Mouse (Mus musculus) limb, embryonic 15.5 days (tissue): ENCODE measurements at regions not wholly inside any gene's neighbourhood (a gene's known extent, or its start where the extent isn't known, plus 50 kb on each side); places are given as distances from the start of the nearest gene placed in this dataset.
A peak's percentile ranks its signal among the peaks of the same experiment; 100 is the strongest.

Source experiments
- ATAC-seq: fragments of 200-750 bp; cut with Nextera tagmentation; 2 replicates; pipeline ENCODE4 v1.8.0; 2017; ENCODE audit warnings: low read depth, moderate TSS enrichment; ENCODE audit not compliant: insufficient number of reproducible peaks, low FRiP score, low TSS enrichment
- H3K27ac ChIP-seq: fragments of 300-500 bp; sonication (generic); 2 replicates; pipeline ENCODE4 v1.5.1; 2015; ENCODE audit warnings: moderate library complexity, mild to moderate bottlenecking, inconsistent platforms
- H3K27me3 ChIP-seq: fragments of 300-500 bp; sonication (generic); 2 replicates; pipeline ENCODE4 v1.6.1; 2015; ENCODE audit warnings: inconsistent platforms
- H3K36me3 ChIP-seq: fragments of 300-500 bp; sonication (generic); 2 replicates; pipeline ENCODE4 v1.6.1; 2015; ENCODE audit warnings: inconsistent platforms
- H3K4me1 ChIP-seq: fragments of 300-500 bp; sonication (generic); 2 replicates; pipeline ENCODE4 v1.6.1; 2015; ENCODE audit warnings: inconsistent platforms
- H3K4me2 ChIP-seq: fragments of 300-500 bp; sonication (generic); 2 replicates; pipeline ENCODE4 v1.6.1; 2015; ENCODE audit warnings: mild to moderate bottlenecking, inconsistent platforms
- H3K4me3 ChIP-seq: fragments of 300-500 bp; sonication (generic); 2 replicates; pipeline ENCODE4 v1.5.1; 2015; ENCODE audit warnings: mild to moderate bottlenecking, inconsistent platforms
- H3K9ac ChIP-seq: fragments of 300-500 bp; sonication (generic); 2 replicates; pipeline ENCODE4 v1.6.1; 2015; ENCODE audit warnings: inconsistent platforms
- H3K9me3 ChIP-seq: fragments of 300-500 bp; sonication (generic); 2 replicates; pipeline ENCODE4 v1.6.1; 2016; ENCODE audit warnings: inconsistent platforms
- WGBS: fragments of 180-500 bp; shearing (Covaris S2); methylation state at CpG from one replicate; pipeline ENCODE4 v1.1.7; 2015; 5-methylcytosine and 5-hydroxymethylcytosine counted together

DNA sequence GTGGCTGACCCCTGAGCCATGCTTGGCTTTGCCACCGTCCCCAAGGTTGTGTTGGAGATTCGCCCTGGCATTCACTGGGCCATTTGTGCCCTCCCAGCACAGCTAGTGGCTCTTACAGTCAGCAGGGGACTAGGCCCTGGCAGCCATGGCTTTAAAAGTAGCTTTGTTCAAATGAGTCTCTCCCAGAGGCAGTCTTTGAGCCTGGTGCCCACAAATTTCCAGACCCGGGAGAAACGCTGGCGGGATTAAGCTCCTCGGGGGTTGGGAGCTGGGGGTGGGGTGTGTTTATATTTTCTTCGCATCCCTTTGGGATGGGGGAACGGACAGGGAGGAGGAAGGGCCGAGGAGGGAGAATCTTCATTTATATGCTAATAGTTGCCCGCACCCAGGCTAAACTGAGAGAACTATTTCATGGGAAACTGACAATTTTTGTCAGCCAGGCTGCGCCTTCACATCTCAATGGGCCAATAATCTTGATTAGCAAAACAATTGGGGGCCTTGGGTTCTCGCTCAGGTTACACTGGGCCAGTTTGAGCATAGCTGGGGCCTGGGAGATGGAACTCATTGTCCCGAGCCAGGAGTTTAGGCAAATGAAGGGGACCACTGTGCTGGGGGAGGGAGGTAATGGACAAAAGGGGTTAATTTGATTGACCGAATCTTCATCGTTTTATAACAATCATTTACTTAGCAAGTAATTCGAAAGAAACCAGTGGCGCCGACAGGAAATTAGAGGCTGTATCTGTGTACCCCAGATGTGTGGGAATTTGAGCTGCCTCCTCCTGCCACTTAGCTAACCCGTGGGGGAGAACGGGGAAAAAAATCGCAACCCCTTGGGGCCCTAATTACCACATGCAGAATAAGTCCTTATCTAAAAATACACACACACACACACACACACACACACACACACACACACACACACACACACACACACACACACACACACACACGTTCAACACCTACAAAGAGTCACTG lies 227.7 kb upstream of the Sall1 start:
- H3K4me2 ChIP-seq = peak overlapping the region; percentile 57
- peaks cover 14% of the 10 kb centered on the region for H3K4me1 ChIP-seq
- ATAC-seq = no peak
- peaks cover 18% of the 10 kb centered on the region for H3K27me3 ChIP-seq
- H3K36me3 ChIP-seq = no peaks in the 10 kb centered on the region
- H3K9ac ChIP-seq = 0 out of 2 replicates have a peak overlapping the region, but pooled peaks have one; percentile 26
- WGBS = 25% methylated on average over 22 of the region's 22 CpGs
- H3K4me3 ChIP-seq = peak overlapping the region; percentile 40
- no peak overlapping the region for H3K27ac ChIP-seq
- H3K9me3 ChIP-seq = no peaks in the 10 kb centered on the region

DNA sequence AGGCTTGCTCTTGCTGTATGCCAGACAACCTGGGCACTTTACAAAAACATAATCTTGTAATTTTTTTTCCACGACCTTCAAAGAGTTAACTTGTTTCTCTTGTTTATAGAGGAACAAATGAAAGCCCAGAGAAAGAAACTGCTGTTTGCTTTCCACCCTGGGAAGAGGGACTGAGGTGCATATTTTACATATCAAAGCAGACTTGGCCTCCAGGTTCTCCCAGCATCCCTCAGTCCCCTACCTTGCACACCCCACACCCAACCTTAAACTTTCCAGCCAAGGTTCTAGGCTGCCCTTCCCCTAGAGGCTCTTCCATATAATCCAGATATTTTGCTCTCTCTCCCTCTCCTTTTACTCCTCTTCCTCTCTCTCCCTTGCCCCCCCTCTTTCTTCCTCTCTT lies 226.0 kb upstream of the Sall1 start:
- H3K27me3 ChIP-seq = peaks cover 18% of the 10 kb centered on the region

DNA sequence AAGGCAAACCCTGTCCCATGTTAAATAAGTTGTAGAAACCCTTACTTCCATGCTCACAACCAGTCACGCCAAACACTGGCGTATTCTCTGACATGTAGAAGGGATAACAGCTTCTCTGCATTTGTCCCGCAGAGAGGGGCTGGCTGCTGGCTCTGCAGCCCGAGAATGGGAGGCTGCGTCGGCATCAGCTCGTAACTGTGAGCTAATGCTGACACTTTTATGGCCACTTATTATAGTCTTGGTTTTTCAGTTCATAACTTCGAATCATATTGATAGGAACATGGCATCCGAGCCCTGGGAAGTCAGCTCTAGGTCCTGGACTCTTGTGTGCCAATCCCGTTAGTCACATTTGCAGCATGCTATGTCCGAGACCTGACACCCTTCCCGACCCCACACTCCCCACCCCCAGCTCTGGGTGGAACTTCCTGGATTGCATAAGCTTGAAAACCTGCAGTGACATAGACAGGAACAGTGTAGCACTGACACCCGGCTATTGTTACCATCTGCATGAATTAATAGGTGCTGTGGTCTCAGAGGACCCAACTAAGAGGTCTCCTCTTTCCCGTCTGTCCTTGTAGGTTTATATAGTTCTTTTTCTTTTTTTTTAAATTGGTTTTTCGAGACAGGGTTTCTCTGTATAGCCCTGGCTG lies 217.3 kb upstream of the Sall1 start:
- no peak overlapping the region for H3K9ac ChIP-seq
- H3K4me1 ChIP-seq = peaks cover 7% of the 10 kb centered on the region
- H3K36me3 ChIP-seq = no peaks in the 10 kb centered on the region
- no peak overlapping the region for H3K27ac ChIP-seq
- WGBS = 25% methylated on average over 15 of the region's 15 CpGs
- no peak overlapping the region; the same call in 1 of the 2 replicates for H3K4me2 ChIP-seq
- H3K4me3 ChIP-seq = no peak overlapping the region
- peaks cover 6% of the 10 kb centered on the region; the same call in 1 of the 2 replicates for H3K27me3 ChIP-seq
- ATAC-seq = no peak
- H3K9me3 ChIP-seq = no peaks in the 10 kb centered on the region

More for the DNA sequence above, 226.0 kb upstream of the Sall1 start:
- no peak for ATAC-seq
- H3K4me2 ChIP-seq = no peak overlapping the region
- H3K9ac ChIP-seq = no peak overlapping the region; the same call in 1 of the 2 replicates
- H3K9me3 ChIP-seq = no peaks in the 10 kb centered on the region
- H3K36me3 ChIP-seq = no peaks in the 10 kb centered on the region
- H3K4me3 ChIP-seq = no peak overlapping the region
- WGBS = 24% methylated on average over 1 of the region's 1 CpGs
- H3K4me1 ChIP-seq = peaks cover 14% of the 10 kb centered on the region
- H3K27ac ChIP-seq = no peak overlapping the region

DNA sequence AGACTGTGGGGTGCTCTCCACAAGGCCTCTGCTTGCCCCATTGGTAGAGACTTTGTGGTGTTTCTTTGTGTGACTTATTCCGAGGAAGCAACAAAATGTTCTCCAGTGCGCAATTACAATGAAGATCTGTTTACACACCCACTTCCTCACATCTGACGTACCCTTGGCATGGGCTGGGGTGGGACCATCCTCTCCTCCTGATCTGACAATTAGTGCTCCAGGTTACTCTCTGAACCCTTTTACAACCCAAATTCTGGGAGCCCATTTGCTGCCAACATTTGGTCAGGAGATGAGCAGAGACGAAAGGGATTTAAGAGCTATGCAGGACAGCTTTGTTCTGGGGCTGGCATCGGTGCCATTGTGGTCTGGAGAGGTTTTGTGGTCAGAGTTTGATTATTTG lies 215.9 kb upstream of the Sall1 start:
- Histone ChIP-seq H3K4me3 (no peak overlapping the region), H3K4me1 (peaks cover 7% of the 10 kb centered on the region), H3K4me2 (no peak overlapping the region), H3K9ac (no peak overlapping the region), H3K27ac (no peak overlapping the region), H3K36me3 (no peaks in the 10 kb centered on the region), H3K27me3 (peaks cover 6% of the 10 kb centered on the region; the same call in 1 of the 2 replicates), H3K9me3 (no peaks in the 10 kb centered on the region)
- ATAC-seq = no peak
- WGBS = 58% methylated on average over 5 of the region's 5 CpGs

DNA sequence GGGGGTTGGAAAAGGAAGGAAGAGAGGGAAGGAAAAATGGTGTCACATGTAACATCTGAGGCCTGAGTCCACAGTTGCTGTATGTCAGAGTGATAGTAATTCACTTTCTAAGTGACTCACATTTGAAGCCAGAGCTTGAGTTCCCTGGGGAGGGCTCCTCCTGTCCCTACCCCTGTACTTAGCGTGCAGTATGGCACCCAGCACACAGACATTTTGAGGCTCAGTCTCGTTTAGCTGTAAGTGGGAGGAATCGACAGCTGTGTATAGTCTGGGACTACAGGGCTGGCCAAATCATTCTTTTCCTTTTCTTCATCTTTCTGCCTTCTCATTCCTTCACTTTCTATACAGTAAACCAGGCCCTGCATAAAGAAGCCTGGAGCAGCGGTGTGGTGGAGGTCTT lies 202.4 kb upstream of the Sall1 start:
- no peak overlapping the region for H3K27ac ChIP-seq
- WGBS = 78% methylated on average over 4 of the region's 4 CpGs
- peaks cover 8% of the 10 kb centered on the region; the same call in 1 of the 2 replicates for H3K4me1 ChIP-seq
- no peaks in the 10 kb centered on the region for H3K9me3 ChIP-seq
- no peak overlapping the region for H3K4me3 ChIP-seq
- ATAC-seq = no peak
- no peaks in the 10 kb centered on the region for H3K36me3 ChIP-seq
- no peak overlapping the region for H3K4me2 ChIP-seq
- peaks cover 12% of the 10 kb centered on the region for H3K27me3 ChIP-seq
- H3K9ac ChIP-seq = no peak overlapping the region

DNA sequence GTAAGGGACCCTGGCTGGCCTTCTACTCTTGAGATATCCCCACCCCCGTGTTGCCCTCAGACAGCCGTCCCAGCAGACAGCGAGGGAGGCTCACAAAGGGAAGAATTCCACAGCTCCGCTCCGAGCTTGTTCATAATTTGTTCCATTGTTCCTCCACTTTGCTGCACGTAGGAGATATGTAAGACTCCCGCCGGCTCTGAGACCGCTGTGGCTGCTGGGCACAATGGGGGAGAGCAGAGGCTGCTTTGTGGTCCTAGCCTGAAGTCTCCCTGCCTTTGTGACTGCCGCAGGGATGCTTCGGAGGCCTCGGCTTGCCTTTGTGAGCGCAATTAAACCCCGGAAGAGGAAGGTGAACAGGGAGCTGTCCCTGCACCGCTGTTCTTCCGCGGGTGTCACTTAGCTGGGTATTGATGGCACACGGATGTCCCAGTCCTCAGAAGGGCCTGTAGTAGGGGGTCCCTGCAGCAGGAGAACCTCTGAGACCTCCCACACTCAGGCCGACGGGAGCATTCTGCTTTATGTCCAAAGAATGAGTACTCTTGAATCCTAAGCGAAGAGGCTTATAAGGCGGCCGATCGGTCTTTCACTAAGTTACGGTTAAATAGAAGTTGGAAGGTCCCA lies 201.3 kb upstream of the Sall1 start:
- Histone ChIP-seq H3K4me1 (peaks cover 8% of the 10 kb centered on the region; the same call in 1 of the 2 replicates), H3K36me3 (no peaks in the 10 kb centered on the region), H3K4me3 (peak overlapping the region; percentile 7; the same call in 1 of the 2 replicates), H3K4me2 (peak overlapping the region; percentile 27), H3K9ac (no peak overlapping the region), H3K27ac (no peak overlapping the region), H3K9me3 (no peaks in the 10 kb centered on the region), H3K27me3 (peaks cover 12% of the 10 kb centered on the region)
- WGBS = 25% methylated on average over 25 of the region's 25 CpGs
- no peak for ATAC-seq

DNA sequence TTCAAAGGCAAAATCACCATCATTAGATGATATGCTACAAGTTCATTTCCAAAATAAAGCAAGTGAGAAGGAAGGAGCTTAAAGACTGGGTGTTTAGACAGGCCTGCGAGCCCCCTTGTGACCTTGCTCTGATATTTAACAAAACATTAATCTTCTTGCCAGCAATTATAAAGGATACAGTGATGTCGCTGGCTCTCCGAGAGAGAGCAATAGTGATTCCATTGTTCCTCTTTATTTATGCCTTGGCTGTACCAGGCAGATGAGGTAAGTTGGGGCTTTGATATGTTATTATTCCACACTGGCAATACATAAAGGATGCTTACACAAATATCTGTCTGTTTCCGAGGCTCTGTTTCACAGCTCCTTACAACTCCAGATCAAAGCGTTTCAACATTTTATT lies 197.7 kb upstream of the Sall1 start:
- Histone ChIP-seq H3K4me1 (peaks cover 8% of the 10 kb centered on the region; the same call in 1 of the 2 replicates), H3K4me2 (no peak overlapping the region), H3K9me3 (no peaks in the 10 kb centered on the region), H3K9ac (no peak overlapping the region), H3K36me3 (no peaks in the 10 kb centered on the region), H3K27me3 (peaks cover 12% of the 10 kb centered on the region), H3K4me3 (no peak overlapping the region), H3K27ac (no peak overlapping the region)
- ATAC-seq = no peak
- WGBS = 43% methylated on average over 5 of the region's 5 CpGs

DNA sequence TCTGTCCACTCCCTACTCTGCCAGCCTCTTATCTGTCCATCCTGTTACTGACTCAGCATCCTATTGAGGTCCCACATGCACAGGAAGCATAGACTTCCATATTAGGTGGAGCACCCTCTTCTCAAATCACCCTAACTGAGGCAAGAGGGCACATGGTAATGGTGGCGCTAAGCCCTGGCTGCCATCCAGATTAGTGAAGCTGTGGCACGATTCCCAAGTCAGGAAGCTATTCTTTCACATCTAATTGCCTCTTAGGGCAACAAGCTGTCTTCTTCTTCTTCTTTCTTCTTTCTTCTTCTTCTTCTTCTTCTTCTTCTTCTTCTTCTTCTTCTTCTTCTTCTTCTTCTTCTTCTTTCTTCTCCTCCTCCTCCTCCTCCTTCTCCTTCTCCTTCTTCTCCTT lies 195.7 kb upstream of the Sall1 start:
- H3K4me1 ChIP-seq = no peaks in the 10 kb centered on the region
- WGBS = 80% methylated on average over 2 of the region's 2 CpGs

DNA sequence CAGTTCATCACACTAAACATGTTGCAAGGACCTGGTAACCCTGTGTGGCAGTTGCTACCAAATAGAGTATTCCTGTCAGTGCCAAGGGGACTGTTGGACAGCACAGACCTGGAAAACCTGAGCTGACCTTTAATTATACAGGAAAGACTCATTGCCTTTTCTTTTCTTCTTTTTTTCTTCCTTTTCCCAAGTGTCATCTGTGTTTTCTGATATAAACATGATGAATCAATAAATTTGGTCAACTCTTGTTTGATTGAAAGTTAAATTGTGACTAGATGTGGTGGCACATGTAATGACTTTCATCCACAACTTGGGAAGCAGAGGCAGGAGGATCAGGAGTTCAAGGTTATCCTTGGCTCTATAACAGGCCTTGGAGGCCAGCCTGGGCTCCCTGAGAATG lies 190.1 kb upstream of the Sall1 start:
- no peaks in the 10 kb centered on the region for H3K4me1 ChIP-seq
- no peaks in the 10 kb centered on the region for H3K36me3 ChIP-seq
- no peak for ATAC-seq
- no peak overlapping the region for H3K4me3 ChIP-seq
- no peak overlapping the region for H3K9ac ChIP-seq
- no peak overlapping the region for H3K4me2 ChIP-seq
- no peaks in the 10 kb centered on the region for H3K9me3 ChIP-seq
- H3K27ac ChIP-seq = no peak overlapping the region
- no peaks in the 10 kb centered on the region for H3K27me3 ChIP-seq

More for the DNA sequence above, 195.7 kb upstream of the Sall1 start:
- Histone ChIP-seq H3K36me3 (no peaks in the 10 kb centered on the region), H3K27me3 (peaks cover 12% of the 10 kb centered on the region), H3K4me2 (no peak overlapping the region), H3K9me3 (no peaks in the 10 kb centered on the region), H3K27ac (no peak overlapping the region), H3K4me3 (no peak overlapping the region), H3K9ac (no peak overlapping the region)
- no peak for ATAC-seq

DNA sequence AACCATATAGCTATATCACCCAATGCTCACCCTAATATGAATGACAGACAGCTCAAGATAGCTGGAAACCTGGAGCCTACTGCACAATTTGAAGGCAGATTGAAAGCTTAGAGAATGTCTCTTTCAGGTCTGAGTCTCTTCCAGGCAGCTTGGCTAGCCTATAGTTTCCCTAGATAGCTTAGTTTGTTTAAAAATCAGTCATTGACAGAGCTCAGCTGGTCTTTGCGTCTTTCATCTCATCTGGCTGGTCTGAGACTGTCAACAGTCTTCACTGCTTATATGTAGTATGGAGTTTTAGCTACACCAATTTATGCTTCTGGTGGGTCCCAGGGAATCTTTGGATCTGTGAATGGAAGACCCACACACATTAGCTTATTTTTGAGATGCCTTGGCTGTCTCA lies 188.4 kb upstream of the Sall1 start:
- 84% methylated on average over 1 of the region's 1 CpGs for WGBS
- no peak overlapping the region for H3K9ac ChIP-seq
- H3K27ac ChIP-seq = no peak overlapping the region
- H3K4me1 ChIP-seq = no peaks in the 10 kb centered on the region
- H3K4me3 ChIP-seq = no peak overlapping the region
- no peak overlapping the region for H3K4me2 ChIP-seq
- no peaks in the 10 kb centered on the region for H3K27me3 ChIP-seq
- H3K9me3 ChIP-seq = no peaks in the 10 kb centered on the region
- no peak for ATAC-seq
- no peaks in the 10 kb centered on the region for H3K36me3 ChIP-seq

DNA sequence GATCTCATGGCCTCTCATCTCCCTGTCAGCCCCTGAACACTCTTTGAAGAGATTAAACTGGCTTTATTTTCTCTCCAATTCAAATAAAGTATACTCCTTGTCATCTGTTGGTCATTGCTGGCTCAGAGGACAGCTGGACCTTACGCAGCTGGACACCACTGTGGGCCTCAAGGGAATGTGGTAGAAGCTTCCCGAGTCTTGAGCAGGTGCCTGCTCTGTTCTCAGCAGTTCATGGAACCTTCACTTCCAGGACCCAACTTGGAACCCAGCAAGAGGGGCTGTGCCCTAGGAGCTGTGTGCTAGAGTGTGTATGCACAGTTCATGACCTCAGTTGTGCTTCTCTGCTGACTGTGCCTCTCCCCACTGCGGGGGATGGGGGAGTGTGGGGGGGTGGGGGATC lies 185.2 kb upstream of the Sall1 start:
- ATAC-seq = no peak
- Histone ChIP-seq H3K36me3 (no peaks in the 10 kb centered on the region), H3K9ac (no peak overlapping the region), H3K4me1 (no peaks in the 10 kb centered on the region), H3K4me3 (no peak overlapping the region), H3K4me2 (no peak overlapping the region), H3K9me3 (no peaks in the 10 kb centered on the region), H3K27me3 (no peaks in the 10 kb centered on the region), H3K27ac (no peak overlapping the region)
- WGBS = 87% methylated on average over 3 of the region's 3 CpGs

DNA sequence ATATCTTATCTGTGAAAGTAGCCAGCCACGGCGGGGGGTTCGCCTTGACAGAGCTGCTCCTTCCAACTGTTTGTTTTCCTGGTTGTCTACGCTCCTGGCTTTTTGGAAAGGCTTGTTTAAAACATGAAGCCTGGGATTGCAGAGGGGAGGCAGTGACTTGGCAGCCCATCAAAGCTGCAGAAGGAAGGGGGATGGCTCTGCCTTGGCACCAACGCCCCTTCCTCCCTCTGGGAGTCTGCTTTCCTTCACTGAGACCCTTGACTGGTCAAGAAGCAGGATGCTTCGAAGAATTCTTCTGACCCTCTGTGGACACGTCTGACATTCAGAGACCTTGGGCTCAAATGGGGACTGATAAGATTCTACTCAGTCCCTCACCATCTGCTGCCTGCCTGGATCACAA lies 176.9 kb upstream of the Sall1 start:
- Histone ChIP-seq H3K9me3 (no peaks in the 10 kb centered on the region), H3K36me3 (no peaks in the 10 kb centered on the region), H3K4me1 (no peaks in the 10 kb centered on the region), H3K4me2 (no peak overlapping the region), H3K4me3 (no peak overlapping the region), H3K9ac (no peak overlapping the region), H3K27me3 (no peaks in the 10 kb centered on the region), H3K27ac (no peak overlapping the region)
- no peak for ATAC-seq
- WGBS = 65% methylated on average over 7 of the region's 7 CpGs
